Mouse (Mus musculus): ENCODE results near the gene Cadps.

Cadps gene

GRCm38 (mm10) chr14:12338811-12339565, 483.9 kb downstream of the Cadps start:
- DNase-seq: no peak

GRCm38 (mm10) chr14:12337998-12338809, 484.7 kb downstream of the Cadps start:
- no peak for DNase-seq

- DNase-seq: no peak
Measured at GRCm38 (mm10) chr14:12337421-12337997, 485.4 kb downstream of the Cadps start.

GRCm38 (mm10) chr14:12334925-12335324, 488.0 kb downstream of the Cadps start:
- DNase-seq: no peak

- DNase-seq: no peak
Measured at GRCm38 (mm10) chr14:12333622-12334021, 489.3 kb downstream of the Cadps start.

Measured in kidney, postnatal 4 days (tissue).